Mouse (Mus musculus) adrenal gland, postnatal 36 days (tissue): ENCODE results near the gene Ppp1r15b. TPM values are rescaled to one million over a fixed set of nuclear protein-coding genes. Genes with fewer than 3 reads are reported as not detected.

Experiments
- total RNA-seq, 2 experiments: library from RNA; stranded (reverse); gene quantifications; 2 replicates each; pipeline ENCODE4 v1.2.3; 2021

The Ppp1r15b gene
- total RNA-seq, 2 experiments from 2014 or later: 92.4 to 97.3 TPM

Other genes with a start within 250 kb of the Ppp1r15b start
- gene Mdm4, start 100.6 kb upstream of the Ppp1r15b start, total RNA-seq: 10 to 100 TPM; 66.4 to 83.1 TPM
- gene Pik3c2b, start 85.5 kb upstream of the Ppp1r15b start, total RNA-seq: 1 to 10 TPM; 5.4 to 6.3 TPM
- gene Plekha6, start 33.1 kb downstream of the Ppp1r15b start, total RNA-seq: 10 to 100 TPM; 14.3 to 18.8 TPM
- gene Golt1a, start 178.7 kb downstream of the Ppp1r15b start, total RNA-seq: 1 to 10 TPM; 1.7 to 2.0 TPM
- under 1 TPM in 1 of 2 experiments, not detected in 1; 0.66 TPM for gene Kiss1, start 190.7 kb downstream of the Ppp1r15b start, total RNA-seq
- 1 to 10 TPM; 3.1 to 6.9 TPM for gene Ren1, start 219.4 kb downstream of the Ppp1r15b start, total RNA-seq
- 10 to 100 TPM in 1 of 2 experiments, 1 to 10 TPM in 1; 4.6 to 24.7 TPM for gene Etnk2, start 232.4 kb downstream of the Ppp1r15b start, total RNA-seq